Mouse (Mus musculus) neural tube, embryonic 13.5 days (tissue): ENCODE measurements at regions not wholly inside any gene's neighbourhood (a gene's known extent, or its start where the extent isn't known, plus 50 kb on each side); places are given as distances from the start of the nearest gene placed in this dataset.
A peak's percentile ranks its signal among the peaks of the same experiment; 100 is the strongest.

Experiments used
- ATAC-seq: fragments of 200-750 bp; cut with Nextera tagmentation; 2 replicates; pipeline ENCODE4 v1.8.0; 2017; ENCODE audit warnings: low read depth, mild to moderate bottlenecking, moderate TSS enrichment, moderate library complexity
- H3K27ac ChIP-seq: fragments of 300-500 bp; sonication (generic); replicated peaks from 2 replicates; pipeline ENCODE4 v1.5.1; 2015; ENCODE audit warnings: moderate library complexity, mild to moderate bottlenecking, inconsistent platforms
- H3K27me3 ChIP-seq: fragments of 300-500 bp; sonication (generic); 2 replicates; pipeline ENCODE4 v1.6.1; 2015; ENCODE audit warnings: mild to moderate bottlenecking, inconsistent platforms
- H3K36me3 ChIP-seq: fragments of 300-500 bp; sonication (generic); 2 replicates; pipeline ENCODE4 v1.6.1; 2015; ENCODE audit warnings: mild to moderate bottlenecking, inconsistent platforms
- H3K4me1 ChIP-seq: fragments of 300-500 bp; sonication (generic); replicated peaks from 2 replicates; pipeline ENCODE4 v1.6.1; 2015; ENCODE audit warnings: inconsistent platforms
- H3K4me2 ChIP-seq: fragments of 300-500 bp; sonication (generic); 2 replicates; pipeline ENCODE4 v1.6.1; 2015; ENCODE audit warnings: inconsistent platforms, mild to moderate bottlenecking, moderate library complexity
- H3K4me3 ChIP-seq: fragments of 300-500 bp; sonication (generic); 2 replicates; pipeline ENCODE4 v1.5.1; 2015; ENCODE audit warnings: mild to moderate bottlenecking, inconsistent platforms
- H3K9ac ChIP-seq: fragments of 300-500 bp; sonication (generic); 2 replicates; pipeline ENCODE4 v1.6.1; 2015; ENCODE audit warnings: moderate library complexity, mild to moderate bottlenecking, inconsistent platforms
- H3K9me3 ChIP-seq: fragments of 300-500 bp; sonication (generic); 2 replicates; pipeline ENCODE4 v1.6.1; 2016; ENCODE audit warnings: inconsistent platforms
- WGBS: fragments of 180-500 bp; shearing (Covaris S2); methylation state at CpG from one replicate; pipeline ENCODE4 v1.1.7; 2015; 5-methylcytosine and 5-hydroxymethylcytosine counted together

DNA sequence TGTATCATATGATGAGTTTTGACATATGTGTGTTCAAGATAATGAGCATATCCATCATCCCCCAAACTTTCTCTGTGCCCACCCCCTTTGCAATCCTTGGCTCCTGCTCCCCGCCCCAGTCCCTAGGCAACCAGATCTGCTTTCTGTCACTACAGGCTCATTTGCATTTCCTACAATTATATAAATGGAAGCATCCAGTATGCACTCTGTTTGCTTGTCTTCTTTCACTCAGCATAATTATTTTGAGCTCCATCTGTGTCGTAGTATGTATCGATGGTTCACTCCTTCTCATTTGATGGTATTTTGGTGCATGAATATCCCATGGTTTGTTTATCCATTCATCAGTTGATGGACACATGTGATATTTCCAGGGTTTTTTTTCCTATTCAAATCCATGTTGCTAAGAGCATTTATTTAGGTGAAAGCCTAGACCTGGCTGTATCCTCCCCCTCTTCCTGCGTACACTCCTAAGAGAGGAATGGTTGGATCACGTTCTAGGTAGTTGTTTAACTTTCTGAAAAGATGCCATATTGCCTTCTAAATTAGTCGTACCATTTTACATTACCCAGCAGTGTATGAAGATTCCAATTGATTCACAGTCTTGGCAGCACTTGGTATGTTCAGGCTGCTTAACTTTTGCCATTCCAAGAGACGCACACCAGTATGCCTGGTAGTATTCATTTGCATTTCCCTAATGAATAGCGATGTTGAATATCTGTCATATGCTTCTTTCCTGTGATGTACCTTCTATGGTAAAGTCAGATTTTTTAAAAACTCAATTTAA lies 127.1 kb upstream of the Gm4791 start:
- Histone ChIP-seq H3K9me3 (no peaks in the 10 kb centered on the region), H3K9ac (no peak overlapping the region), H3K4me1 (no peaks in the 10 kb centered on the region), H3K36me3 (no peaks in the 10 kb centered on the region), H3K4me2 (no peak overlapping the region), H3K4me3 (no peak overlapping the region), H3K27ac (no peak overlapping the region), H3K27me3 (no peaks in the 10 kb centered on the region)
- no peak for ATAC-seq
- WGBS = 83% methylated on average over 8 of the region's 8 CpGs

DNA sequence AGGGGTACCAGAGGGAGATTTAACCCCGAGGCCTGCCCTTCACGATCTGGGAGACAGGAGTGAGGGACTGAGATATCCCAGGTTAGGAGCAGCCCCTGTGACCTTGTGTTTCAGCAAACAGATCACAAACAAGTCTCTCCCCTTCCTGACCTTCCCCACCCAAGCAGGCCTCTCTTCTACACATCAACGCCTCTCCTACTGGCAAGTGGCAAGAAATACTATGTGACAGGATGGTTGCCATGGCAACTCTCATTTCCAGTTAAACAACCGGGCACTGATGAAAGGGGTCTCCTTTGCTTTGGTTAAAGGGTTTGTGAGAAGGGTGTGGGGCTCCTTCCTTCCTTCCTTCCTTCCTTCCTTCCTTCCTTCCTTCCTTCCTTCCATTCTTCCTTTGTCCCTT lies 134.6 kb upstream of the Gm4791 start:
- H3K4me3 ChIP-seq = no peak overlapping the region
- 28% methylated on average over 4 of the region's 4 CpGs for WGBS
- H3K36me3 ChIP-seq = no peaks in the 10 kb centered on the region
- H3K4me1 ChIP-seq = peaks cover 23% of the 10 kb centered on the region
- H3K9me3 ChIP-seq = no peaks in the 10 kb centered on the region
- H3K9ac ChIP-seq = no peak overlapping the region
- H3K27me3 ChIP-seq = no peaks in the 10 kb centered on the region
- ATAC-seq = no peak
- H3K4me2 ChIP-seq = no peak overlapping the region
- no peak overlapping the region for H3K27ac ChIP-seq

DNA sequence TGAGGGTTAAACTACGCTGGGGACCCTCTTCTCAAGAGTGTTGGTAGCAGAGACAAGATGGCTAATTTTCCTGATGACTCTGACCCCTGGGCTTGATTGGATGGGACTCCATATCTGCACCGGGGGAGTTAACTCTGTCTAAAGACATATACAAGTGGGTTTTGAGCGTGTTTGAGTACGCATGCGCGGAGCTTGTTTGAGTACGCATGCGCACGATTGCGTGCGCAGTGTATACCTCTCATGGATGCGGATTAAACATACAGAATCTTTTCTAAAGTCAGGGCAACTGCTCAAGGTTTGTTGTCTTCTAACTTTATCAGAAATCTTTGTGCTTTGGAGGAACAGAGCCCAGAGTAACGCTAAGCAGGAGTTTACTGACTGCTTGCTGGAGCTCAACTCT lies 146.8 kb upstream of the Gm4791 start:
- Histone ChIP-seq H3K4me2 (no peak overlapping the region), H3K36me3 (no peaks in the 10 kb centered on the region), H3K4me1 (no peaks in the 10 kb centered on the region), H3K4me3 (no peak overlapping the region), H3K9me3 (no peaks in the 10 kb centered on the region), H3K27ac (no peak overlapping the region), H3K27me3 (no peaks in the 10 kb centered on the region), H3K9ac (no peak overlapping the region)
- 95% methylated on average over 13 of the region's 13 CpGs for WGBS
- no peak for ATAC-seq

DNA sequence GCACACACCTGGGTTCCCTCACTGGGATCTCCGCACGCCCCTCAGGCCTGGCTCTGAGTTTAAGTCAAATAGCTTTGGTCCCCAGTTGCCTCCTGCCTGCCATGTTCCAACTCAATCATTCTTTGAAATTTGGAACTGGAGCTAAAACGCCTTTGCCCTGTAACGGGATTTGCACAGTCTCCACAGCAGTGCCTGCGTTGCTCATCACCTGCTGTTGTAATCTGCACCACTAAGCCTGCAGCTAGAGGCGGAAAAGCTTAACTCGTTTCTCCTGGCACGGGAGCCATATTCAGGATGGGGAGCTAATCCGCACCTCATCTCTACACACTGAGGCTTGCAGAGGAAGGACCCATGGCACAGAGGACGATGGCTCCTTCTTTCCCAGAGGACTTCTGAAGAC lies 147.2 kb upstream of the Gm4791 start:
- Histone ChIP-seq H3K27ac (no peak overlapping the region), H3K4me1 (no peaks in the 10 kb centered on the region), H3K36me3 (no peaks in the 10 kb centered on the region), H3K9me3 (no peaks in the 10 kb centered on the region), H3K4me2 (no peak overlapping the region), H3K4me3 (no peak overlapping the region), H3K9ac (no peak overlapping the region), H3K27me3 (no peaks in the 10 kb centered on the region)
- 85% methylated on average over 10 of the region's 10 CpGs for WGBS
- no peak for ATAC-seq

- 72% methylated on average over 3 of the region's 3 CpGs for WGBS
These were observed 153.3 kb upstream of the Gm4791 start for GRCm38 (mm10) chr9:46845276-46845675.

DNA sequence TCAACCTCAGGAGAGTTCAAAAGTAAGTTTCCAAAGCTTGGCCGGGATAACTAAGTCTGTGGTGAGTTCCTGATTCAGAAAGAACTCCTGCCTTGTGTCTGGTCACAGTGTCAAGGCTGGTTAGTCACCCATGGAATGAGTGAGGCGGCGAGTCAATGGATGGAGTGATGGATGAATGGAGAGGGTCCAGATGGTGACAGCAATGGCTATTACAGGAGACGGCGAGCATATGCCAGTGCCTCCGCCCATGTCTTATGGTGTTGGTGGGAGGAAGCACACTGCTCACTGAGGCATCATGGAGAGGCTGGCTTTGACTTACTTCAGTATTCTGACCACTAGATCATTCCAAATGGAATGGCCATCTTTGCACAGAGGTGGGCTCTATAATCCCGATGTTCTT lies 154.8 kb upstream of the Gm4791 start:
- H3K27me3 ChIP-seq = no peaks in the 10 kb centered on the region
- no peaks in the 10 kb centered on the region for H3K9me3 ChIP-seq
- no peaks in the 10 kb centered on the region for H3K36me3 ChIP-seq
- ATAC-seq = no peak
- 0 out of 2 replicates have a peak, but pooled peaks cover 3% of the 10 kb centered on the region for H3K4me1 ChIP-seq
- WGBS = 76% methylated on average over 7 of the region's 7 CpGs
- no peak overlapping the region for H3K27ac ChIP-seq
- no peak overlapping the region for H3K9ac ChIP-seq
- H3K4me3 ChIP-seq = no peak overlapping the region
- no peak overlapping the region for H3K4me2 ChIP-seq

More at GRCm38 (mm10) chr9:46845276-46845675, 153.3 kb upstream of the Gm4791 start:
- Histone ChIP-seq H3K27me3 (no peaks in the 10 kb centered on the region), H3K36me3 (no peaks in the 10 kb centered on the region), H3K27ac (no peak overlapping the region), H3K9me3 (no peaks in the 10 kb centered on the region), H3K9ac (no peak overlapping the region), H3K4me1 (0 out of 2 replicates have a peak, but pooled peaks cover 3% of the 10 kb centered on the region), H3K4me2 (no peak overlapping the region), H3K4me3 (no peak overlapping the region)
- no peak for ATAC-seq

DNA sequence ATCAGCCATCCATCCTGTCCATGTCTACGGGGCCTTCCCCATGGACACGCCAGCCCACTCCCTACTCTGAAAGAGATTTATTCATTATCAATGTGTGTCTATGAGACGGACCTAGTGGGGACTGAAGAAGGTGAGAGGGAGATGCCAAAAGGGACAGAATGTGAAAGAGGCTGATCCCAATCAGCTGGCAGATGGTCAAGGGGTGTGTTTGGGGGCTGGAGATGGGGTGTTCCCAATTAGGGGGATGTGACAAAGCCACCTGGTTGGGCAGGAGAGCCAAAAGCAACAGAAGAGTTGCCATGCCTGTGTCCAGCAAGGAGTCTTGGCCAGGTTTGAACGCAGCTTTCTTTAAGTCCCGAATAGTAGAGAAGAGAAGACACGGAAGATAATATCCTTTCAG lies 157.0 kb upstream of the Gm4791 start:
- Histone ChIP-seq H3K4me1 (0 out of 2 replicates have a peak, but pooled peaks cover 3% of the 10 kb centered on the region), H3K27me3 (no peaks in the 10 kb centered on the region), H3K9me3 (no peaks in the 10 kb centered on the region), H3K36me3 (no peaks in the 10 kb centered on the region), H3K4me3 (no peak overlapping the region), H3K9ac (no peak overlapping the region), H3K27ac (no peak overlapping the region), H3K4me2 (no peak overlapping the region)
- ATAC-seq = no peak
- 70% methylated on average over 6 of the region's 6 CpGs for WGBS

DNA sequence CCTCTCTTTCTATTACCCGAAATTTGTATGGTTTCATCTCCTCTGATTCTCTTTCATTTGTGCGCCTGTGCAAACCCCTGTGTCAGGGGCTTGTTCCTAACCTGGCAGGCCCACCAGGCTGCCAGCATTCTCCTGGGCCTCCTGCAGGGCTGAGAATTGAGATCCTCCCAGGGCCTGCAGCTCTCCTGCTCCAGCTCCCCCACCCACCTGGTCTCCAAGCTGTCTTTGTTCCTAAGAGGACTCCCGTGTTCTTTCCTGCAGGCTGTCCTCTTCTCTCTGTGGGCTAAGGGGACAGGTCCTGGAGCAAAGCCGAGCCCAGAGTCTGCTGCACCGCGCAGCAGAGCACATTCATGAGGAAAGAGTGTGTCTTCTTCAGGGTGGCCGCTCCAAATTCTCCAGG lies 163.3 kb upstream of the Gm4791 start:
- H3K4me2 ChIP-seq = no peak overlapping the region
- H3K4me3 ChIP-seq = no peak overlapping the region
- no peak overlapping the region for H3K27ac ChIP-seq
- H3K9ac ChIP-seq = peak overlapping the region; percentile 17; the same call in 1 of the 2 replicates
- ATAC-seq = no peak
- H3K27me3 ChIP-seq = peaks cover 3% of the 10 kb centered on the region; the same call in 1 of the 2 replicates
- no peaks in the 10 kb centered on the region for H3K9me3 ChIP-seq
- H3K36me3 ChIP-seq = no peaks in the 10 kb centered on the region
- 45% methylated on average over 7 of the region's 7 CpGs for WGBS
- H3K4me1 ChIP-seq = peaks cover 7% of the 10 kb centered on the region; the same call in 1 of the 2 replicates

- H3K9ac ChIP-seq = no peak overlapping the region
- no peaks in the 10 kb centered on the region for H3K9me3 ChIP-seq
- no peak overlapping the region for H3K4me2 ChIP-seq
- H3K27ac ChIP-seq = no peak overlapping the region
- no peak overlapping the region for H3K4me3 ChIP-seq
- no peaks in the 10 kb centered on the region for H3K36me3 ChIP-seq
- peaks cover 7% of the 10 kb centered on the region; the same call in 1 of the 2 replicates for H3K4me1 ChIP-seq
- WGBS = 30% methylated on average over 15 of the region's 15 CpGs
- no peak for ATAC-seq
- peaks cover 3% of the 10 kb centered on the region; the same call in 1 of the 2 replicates for H3K27me3 ChIP-seq
These were observed 167.6 kb upstream of the Gm4791 start for GRCm38 (mm10) chr9:46830746-46831560.

DNA sequence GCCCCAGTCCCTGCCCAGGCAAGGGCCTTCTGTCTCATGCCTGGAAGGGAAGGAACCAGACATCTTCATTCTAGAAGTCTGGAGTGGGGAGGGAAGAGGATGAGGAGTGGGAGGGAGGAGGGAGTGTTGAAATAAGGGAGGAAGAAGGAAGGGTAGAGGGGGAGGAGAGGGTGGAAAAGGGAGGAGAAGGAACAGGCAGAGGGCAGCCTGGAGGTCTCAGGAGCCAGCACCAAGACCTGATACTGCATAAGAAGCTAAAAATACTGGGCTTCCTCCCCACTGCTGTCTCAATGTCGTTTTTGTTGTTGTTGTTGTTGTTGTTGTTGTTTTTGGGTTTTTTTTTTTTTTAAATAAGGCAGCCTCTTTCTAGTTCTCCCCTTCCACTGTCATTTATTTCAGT lies 168.2 kb upstream of the Gm4791 start:
- no peaks in the 10 kb centered on the region; the same call in 1 of the 2 replicates for H3K27me3 ChIP-seq
- no peak overlapping the region for H3K9ac ChIP-seq
- H3K9me3 ChIP-seq = no peaks in the 10 kb centered on the region
- H3K4me1 ChIP-seq = peaks cover 7% of the 10 kb centered on the region; the same call in 1 of the 2 replicates
- H3K27ac ChIP-seq = no peak overlapping the region
- ATAC-seq = no peak
- no peaks in the 10 kb centered on the region for H3K36me3 ChIP-seq
- no peak overlapping the region for H3K4me3 ChIP-seq
- 14% methylated on average over 1 of the region's 1 CpGs for WGBS
- H3K4me2 ChIP-seq = no peak overlapping the region

DNA sequence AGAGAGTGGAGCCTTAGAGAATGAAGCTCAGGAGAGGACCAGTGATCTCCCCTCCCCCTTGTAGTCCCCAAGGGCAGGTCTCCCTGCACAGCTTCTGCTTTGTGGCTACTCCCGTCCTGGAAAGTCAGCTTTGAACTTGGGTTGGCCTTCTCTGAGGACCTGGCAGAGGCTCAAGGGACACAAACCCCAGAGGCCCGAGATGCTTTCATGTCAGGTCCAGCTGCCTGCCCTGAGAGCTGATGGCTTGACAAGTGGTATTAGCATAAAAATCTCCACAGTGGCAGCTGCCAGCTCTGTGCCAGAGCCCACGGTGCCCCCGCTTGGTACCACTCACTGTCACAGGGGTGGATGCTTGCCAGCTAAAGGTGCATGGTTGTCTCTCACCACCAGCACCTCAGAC lies 173.8 kb upstream of the Gm4791 start:
- H3K9me3 ChIP-seq = no peaks in the 10 kb centered on the region
- no peaks in the 10 kb centered on the region for H3K27me3 ChIP-seq
- no peaks in the 10 kb centered on the region for H3K36me3 ChIP-seq
- H3K4me1 ChIP-seq = peaks cover 2% of the 10 kb centered on the region; the same call in 1 of the 2 replicates
- no peak overlapping the region for H3K27ac ChIP-seq
- no peak overlapping the region for H3K4me2 ChIP-seq
- no peak for ATAC-seq
- no peak overlapping the region for H3K9ac ChIP-seq
- no peak overlapping the region for H3K4me3 ChIP-seq
- WGBS = 70% methylated on average over 4 of the region's 4 CpGs

DNA sequence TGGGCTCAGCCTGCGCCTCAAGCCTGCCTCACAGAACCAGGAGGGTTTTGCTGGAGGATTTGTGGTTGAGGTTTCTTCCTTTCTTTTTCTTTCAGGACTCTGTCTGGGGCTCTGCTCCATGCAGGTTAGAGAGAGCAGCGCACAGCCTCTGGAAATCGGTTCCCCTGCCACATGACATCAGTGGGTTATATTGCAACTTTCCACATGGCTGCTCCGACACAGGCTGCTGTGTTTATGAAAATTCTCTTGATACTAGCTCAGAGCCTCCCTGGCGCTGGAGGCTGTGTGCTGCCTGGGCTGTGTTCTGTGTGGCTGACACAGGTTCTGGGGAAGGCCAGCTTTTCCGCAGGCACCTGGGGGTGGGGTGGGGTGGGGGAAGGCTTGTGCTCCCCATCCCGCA lies 178.7 kb upstream of the Gm4791 start:
- no peak for ATAC-seq

More for the DNA sequence above, 178.7 kb upstream of the Gm4791 start:
- H3K27me3 ChIP-seq = no peaks in the 10 kb centered on the region
- no peaks in the 10 kb centered on the region for H3K9me3 ChIP-seq
- no peak overlapping the region for H3K9ac ChIP-seq
- H3K4me2 ChIP-seq = no peak overlapping the region
- H3K27ac ChIP-seq = no peak overlapping the region; the same call in none of the 2 replicates
- WGBS = 59% methylated on average over 7 of the region's 7 CpGs
- peaks cover 8% of the 10 kb centered on the region; the same call in 1 of the 2 replicates for H3K4me1 ChIP-seq
- H3K36me3 ChIP-seq = no peaks in the 10 kb centered on the region
- no peak overlapping the region for H3K4me3 ChIP-seq
